Mouse (Mus musculus): ENCODE measurements around the gene Clec3b.

GRCm38 (mm10) chr9:123115566-123115965 lies 35.2 kb upstream of the Clec3b start:
- no peak for TF ChIP-seq POLR2A (IDR thresholded peaks at IDR 0.05; ENCODE audit: control insufficient read depth, extremely low read depth, insufficient read depth, low read length, poor library complexity)
- no peak for TF ChIP-seq CTCF (IDR thresholded peaks at IDR 0.05; ENCODE audit: borderline replicate concordance, control insufficient read depth, extremely low read depth, insufficient read depth, low read length, poor library complexity)
